Mouse (Mus musculus) cortical plate, adult 2 months (tissue): ENCODE data around the gene Sirt4.

Experiments
- CTCF ChIP-seq: fragments of 200-500 bp; IDR thresholded peaks from 2 replicates; pipeline ENCODE4 v1.5.1; 2011; ENCODE audit warnings: mild to moderate bottlenecking, control low read depth, low read length; ENCODE audit not compliant: insufficient read depth; ENCODE audit errors: extremely low read depth
- POLR2A ChIP-seq: fragments of 200-500 bp; IDR thresholded peaks from 2 replicates; pipeline ENCODE4 v1.6.1; 2011; ENCODE audit warnings: mild to moderate bottlenecking, low read length, control low read depth; ENCODE audit not compliant: insufficient read depth; ENCODE audit errors: extremely low read depth

DNA sequence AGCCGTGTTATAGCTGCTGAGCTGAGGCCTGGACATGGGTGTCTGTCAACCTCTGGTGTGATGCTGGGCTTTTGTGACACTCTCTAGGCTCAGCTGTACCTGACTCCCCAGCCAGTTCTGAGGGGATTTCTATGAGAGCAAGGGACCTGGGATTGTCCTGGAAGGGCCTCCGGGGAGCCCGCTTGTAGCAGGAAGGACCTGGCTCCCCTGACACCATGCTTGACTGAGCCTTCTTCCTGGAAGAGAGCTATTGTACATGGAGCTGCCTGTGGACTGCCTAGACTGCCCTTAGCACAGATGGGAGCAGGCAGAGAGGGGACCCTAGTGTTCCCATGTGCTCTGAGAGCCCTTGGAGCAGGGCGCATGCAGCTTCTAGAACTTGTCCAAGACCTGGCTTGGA is 40.9 kb upstream of the Sirt4 start:
- TF ChIP-seq CTCF (no peak), POLR2A (no peak)
